Mouse (Mus musculus) intestine, embryonic 14.5 days (tissue): ENCODE measurements around the gene Slc2a1. TPM values are rescaled to one million over a fixed set of nuclear protein-coding genes. Genes with fewer than 3 reads are reported as not detected.

Experiments used
- ATAC-seq: fragments of 200-750 bp; cut with Nextera tagmentation; replicated peaks from 2 replicates; pipeline ENCODE4 v1.8.0; 2017; ENCODE audit warnings: low read depth, moderate number of reproducible peaks, moderate TSS enrichment, moderate library complexity; ENCODE audit not compliant: low FRiP score, low TSS enrichment
- DNase-seq: peaks from one replicate; pipeline ENCODE4 v3.0.0-alpha.2; 2018; ENCODE audit warnings: low spot score
- H3K27ac ChIP-seq: fragments of 300-500 bp; sonication (generic); 2 replicates; pipeline ENCODE4 v1.5.1; 2014; ENCODE audit warnings: low read depth, mild to moderate bottlenecking, control low read depth
- H3K27me3 ChIP-seq: fragments of 300-500 bp; sonication (generic); replicated peaks from 2 replicates; pipeline ENCODE4 v1.6.1; 2014; ENCODE audit warnings: low read length, control low read depth; ENCODE audit not compliant: control insufficient read depth, insufficient read depth
- H3K36me3 ChIP-seq: fragments of 300-500 bp; sonication (generic); 2 replicates; pipeline ENCODE4 v1.6.1; 2014; ENCODE audit warnings: low read length, control low read depth; ENCODE audit not compliant: control insufficient read depth, insufficient read depth
- H3K4me1 ChIP-seq: fragments of 300-500 bp; sonication (generic); replicated peaks from 2 replicates; pipeline ENCODE4 v1.6.1; 2014; ENCODE audit warnings: low read length, control low read depth, mixed read lengths; ENCODE audit not compliant: control insufficient read depth, insufficient read depth
- H3K4me2 ChIP-seq: fragments of 300-500 bp; sonication (generic); 2 replicates; pipeline ENCODE4 v1.6.1; 2014; ENCODE audit warnings: low read length
- H3K4me3 ChIP-seq: fragments of 300-500 bp; sonication (generic); 2 replicates; pipeline ENCODE4 v1.5.1; 2014; ENCODE audit warnings: low read depth, low read length, control low read depth, mixed read lengths
- H3K9ac ChIP-seq: fragments of 300-500 bp; sonication (generic); 2 replicates; pipeline ENCODE4 v1.6.1; 2014; ENCODE audit warnings: mild to moderate bottlenecking, low read length
- H3K9me3 ChIP-seq: fragments of 300-500 bp; sonication (generic); 2 replicates; pipeline ENCODE4 v1.6.1; 2016; ENCODE audit warnings: low read length, control low read depth; ENCODE audit not compliant: control insufficient read depth
- WGBS: fragments of 180-500 bp; shearing (Covaris S2); extraction: QIAGEN DNeasy Blood & Tissue Kit; methylation state at CpG from one replicate; pipeline ENCODE4 v1.1.7; 2014; 5-methylcytosine and 5-hydroxymethylcytosine counted together
- polyA plus RNA-seq: library from polyadenylated mRNA; unstranded; fragments of >200 nt; fragmentation: Nextera tagmentation; extraction: Ambion mirVana; gene quantifications from 2 replicates; pipeline ENCODE4 v1.2.1, GENCODE M21; 2014

Gene Slc2a1
- polyA plus RNA-seq, 1 experiment from 2014 or later, result 132 TPM

DNA sequence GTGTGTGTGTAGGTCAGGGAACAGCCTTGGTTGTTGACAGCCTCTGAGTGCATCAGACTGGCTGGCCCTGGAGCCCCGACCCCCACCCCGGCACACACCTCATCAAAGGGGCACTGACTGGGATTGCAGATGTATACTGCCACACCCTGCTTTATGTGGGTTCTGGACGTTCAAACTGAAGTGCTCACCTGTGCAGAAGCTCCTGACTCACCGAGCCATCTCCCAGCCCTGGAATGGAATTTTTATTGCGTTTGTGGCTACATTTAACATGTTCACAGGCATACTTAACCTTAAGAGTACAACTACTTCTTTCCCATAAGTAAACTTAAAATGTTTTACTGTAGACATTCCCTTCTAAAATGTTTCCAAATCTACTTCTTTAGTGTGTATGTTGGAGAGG, 49.4 kb downstream of the Slc2a1 start:
- no peak overlapping the region for H3K4me3 ChIP-seq
- H3K36me3 ChIP-seq, result no peaks in the 10 kb centered on the region
- ATAC-seq (peak; percentile 81), DNase-seq (no peak)
- no peak overlapping the region for H3K9ac ChIP-seq
- no peaks in the 10 kb centered on the region for H3K9me3 ChIP-seq
- H3K27ac ChIP-seq, result peak overlapping the region; percentile 29; the same call in 1 of the 2 replicates
- H3K4me1 ChIP-seq, result no peaks in the 10 kb centered on the region
- 56% methylated on average over 5 of the region's 5 CpGs for WGBS
- no peaks in the 10 kb centered on the region for H3K27me3 ChIP-seq
- no peak overlapping the region for H3K4me2 ChIP-seq

- no peak for ATAC-seq
- no peaks in the 10 kb centered on the region for H3K9me3 ChIP-seq
- no peaks in the 10 kb centered on the region for H3K27me3 ChIP-seq
- WGBS, result 74% methylated on average over 3 of the region's 3 CpGs
- no peak overlapping the region for H3K27ac ChIP-seq
- no peak overlapping the region for H3K9ac ChIP-seq
- no peak overlapping the region for H3K4me2 ChIP-seq
- no peaks in the 10 kb centered on the region for H3K4me1 ChIP-seq
- no peak for DNase-seq
- H3K4me3 ChIP-seq, result no peak overlapping the region
- no peaks in the 10 kb centered on the region for H3K36me3 ChIP-seq
Measured at GRCm38 (mm10) chr4:119161358-119161757, 52.8 kb downstream of the Slc2a1 start.

GRCm38 (mm10) chr4:119162990-119163389, 54.5 kb downstream of the Slc2a1 start:
- DNase-seq (no peak), ATAC-seq (no peak)
- no peak overlapping the region for H3K4me2 ChIP-seq
- H3K36me3 ChIP-seq, result peaks cover 1% of the 10 kb centered on the region; the same call in 1 of the 2 replicates
- H3K9me3 ChIP-seq, result no peaks in the 10 kb centered on the region
- H3K27me3 ChIP-seq, result no peaks in the 10 kb centered on the region
- no peaks in the 10 kb centered on the region for H3K4me1 ChIP-seq
- H3K9ac ChIP-seq, result no peak overlapping the region
- WGBS, result 81% methylated on average over 4 of the region's 4 CpGs
- H3K27ac ChIP-seq, result no peak overlapping the region
- no peak overlapping the region for H3K4me3 ChIP-seq

DNA sequence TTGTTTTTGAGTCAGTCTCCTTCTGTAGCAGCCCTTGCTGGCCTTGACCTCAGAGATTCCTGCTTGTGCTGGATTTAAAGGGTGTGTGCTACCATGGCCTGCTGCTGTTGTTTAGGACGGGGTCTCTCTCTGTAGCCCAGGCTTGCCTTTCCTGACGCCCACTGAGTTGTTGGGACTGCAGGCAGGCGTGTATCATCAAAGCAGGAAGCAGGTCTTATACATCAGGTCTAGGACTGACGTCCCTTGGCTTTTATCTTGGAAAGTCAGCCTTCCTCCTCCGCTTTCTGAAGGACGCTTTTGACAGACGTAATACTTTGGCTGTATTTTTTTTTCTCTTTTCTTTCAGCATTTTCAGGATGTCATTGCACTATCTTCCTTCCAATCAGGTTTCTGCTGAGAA, 57.4 kb downstream of the Slc2a1 start:
- Histone ChIP-seq H3K36me3 (peaks cover 27% of the 10 kb centered on the region), H3K4me3 (no peak overlapping the region), H3K4me1 (no peaks in the 10 kb centered on the region), H3K27me3 (no peaks in the 10 kb centered on the region), H3K4me2 (no peak overlapping the region), H3K27ac (no peak overlapping the region), H3K9me3 (no peaks in the 10 kb centered on the region), H3K9ac (no peak overlapping the region)
- no peak for DNase-seq
- 77% methylated on average over 7 of the region's 7 CpGs for WGBS
- ATAC-seq, result no peak

- Histone ChIP-seq H3K27ac (no peak overlapping the region), H3K9ac (no peak overlapping the region), H3K4me1 (no peaks in the 10 kb centered on the region), H3K4me2 (no peak overlapping the region), H3K27me3 (no peaks in the 10 kb centered on the region), H3K36me3 (peaks cover 27% of the 10 kb centered on the region), H3K9me3 (no peaks in the 10 kb centered on the region), H3K4me3 (no peak overlapping the region)
- WGBS, result 81% methylated on average over 4 of the region's 4 CpGs
- no peak for DNase-seq
- ATAC-seq, result peak; percentile 48; the same call in 1 of the 2 replicates
Measured at GRCm38 (mm10) chr4:119167068-119167467, 58.6 kb downstream of the Slc2a1 start.

- no peak overlapping the region for H3K27ac ChIP-seq
- peaks cover 27% of the 10 kb centered on the region for H3K36me3 ChIP-seq
- H3K9me3 ChIP-seq, result no peaks in the 10 kb centered on the region
- no peaks in the 10 kb centered on the region for H3K27me3 ChIP-seq
- no peak overlapping the region for H3K4me3 ChIP-seq
- DNase-seq (peak; percentile 91), ATAC-seq (0 out of 2 replicates have a peak, but pooled peaks have one; percentile 61)
- WGBS, result 5% methylated on average over 4 of the region's 4 CpGs
- H3K4me2 ChIP-seq, result no peak overlapping the region
- peaks cover 1% of the 10 kb centered on the region; the same call in 1 of the 2 replicates for H3K4me1 ChIP-seq
- no peak overlapping the region for H3K9ac ChIP-seq
Measured at GRCm38 (mm10) chr4:119167663-119168062, 59.2 kb downstream of the Slc2a1 start.

GRCm38 (mm10) chr4:119172919-119173650, 64.6 kb downstream of the Slc2a1 start:
- DNase-seq (peak; percentile 54), ATAC-seq (no peak)
- Histone ChIP-seq H3K27ac (no peak overlapping the region), H3K4me2 (peak overlapping the region; percentile 74), H3K27me3 (no peaks in the 10 kb centered on the region), H3K4me3 (peak overlapping the region; percentile 85), H3K9me3 (no peaks in the 10 kb centered on the region), H3K4me1 (peaks cover 6% of the 10 kb centered on the region; the same call in 1 of the 2 replicates), H3K36me3 (peaks cover 25% of the 10 kb centered on the region), H3K9ac (peak overlapping the region; percentile 81)
- WGBS, result 37% methylated on average over 18 of the region's 18 CpGs

DNA sequence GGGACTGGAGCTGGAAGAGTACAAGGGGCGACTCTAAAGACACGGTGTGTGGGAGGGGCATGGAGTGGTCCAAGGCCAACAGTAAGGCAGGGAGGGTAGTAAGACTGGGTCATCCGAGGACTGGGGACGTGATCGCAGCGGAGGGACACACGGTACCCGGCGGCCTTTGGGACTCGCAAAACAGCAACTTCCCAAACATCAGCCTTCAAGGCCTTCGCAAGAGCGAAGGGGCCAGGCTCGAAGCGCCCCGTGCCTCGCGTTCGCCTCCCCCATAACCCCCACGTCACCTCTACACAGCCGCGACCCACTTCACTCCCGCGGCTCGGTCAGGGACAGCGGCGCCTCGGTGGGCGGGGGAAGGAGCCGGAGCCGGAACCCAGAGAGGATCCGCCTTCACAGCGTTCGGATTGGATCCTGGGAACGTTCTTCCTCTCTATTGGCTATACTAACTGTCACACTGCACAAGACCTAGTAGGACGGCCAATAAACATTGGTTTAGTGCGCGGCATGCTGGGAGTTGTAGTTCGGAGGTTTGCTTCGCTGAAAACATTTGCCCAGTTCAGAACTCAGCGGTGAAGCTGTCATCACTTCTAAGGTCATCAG, 65.4 kb downstream of the Slc2a1 start, which contains the start of gene Zfp691:
Gene Zfp691 (minus strand): TSS at position 345 of the 603 bp plus-strand sequence.
- H3K4me2 ChIP-seq, result peak within 1 kb of the TSS; percentile 74
- H3K4me3 ChIP-seq, result peak within 1 kb of the TSS; percentile 85
- peaks cover 17% of the 10 kb centered on the region for H3K36me3 ChIP-seq
- H3K27ac ChIP-seq, result peak within 1 kb of the TSS; percentile 39; the same call in 1 of the 2 replicates
- peak within 1 kb of the TSS; percentile 81 for H3K9ac ChIP-seq
- ATAC-seq (peak; percentile 100), DNase-seq (peak; percentile 88)
- WGBS, result under 1% methylated on average over 40 of the region's 40 CpGs
- no peaks in the 10 kb centered on the region for H3K9me3 ChIP-seq
- H3K27me3 ChIP-seq, result no peaks in the 10 kb centered on the region
- peaks cover 6% of the 10 kb centered on the region; the same call in 1 of the 2 replicates for H3K4me1 ChIP-seq
